Mouse (Mus musculus): Measurements from ENCODE around the gene Trim13. TPM values are rescaled to one million over a fixed set of nuclear protein-coding genes. Genes with fewer than 3 reads are reported as not detected.
A peak's percentile ranks its signal among the peaks of the same experiment; 100 is the strongest.

Gene Trim13
- total RNA-seq, 2 experiments from 2014 or later, result 14.1 to 14.2 TPM

DNA sequence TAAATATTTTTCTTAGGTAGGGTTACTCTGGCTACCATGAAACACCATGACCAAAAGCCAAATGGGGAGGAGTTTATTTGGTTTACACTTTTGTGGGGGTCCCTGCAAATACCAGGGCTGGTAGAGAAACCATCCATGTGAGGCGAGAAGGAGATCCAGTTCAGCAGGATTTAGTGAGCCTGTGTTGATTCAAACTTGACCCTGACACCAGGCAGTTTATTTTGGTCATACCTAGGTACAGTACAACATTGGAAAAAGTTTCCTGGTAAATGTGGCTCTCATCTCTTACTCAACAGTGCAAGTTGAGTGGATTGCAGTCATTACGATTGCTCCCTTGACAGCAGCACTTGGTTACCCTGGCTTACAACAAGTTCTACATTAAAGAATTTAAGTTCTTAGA, 15.3 kb downstream of the Trim13 start:
- DNase-seq, result no peak

- DNase-seq, result no peak
These were observed 22.3 kb downstream of the Trim13 start for GRCm38 (mm10) chr14:61620371-61620770.

GRCm38 (mm10) chr14:61635969-61636368, 37.9 kb downstream of the Trim13 start:
- no peak for DNase-seq

- no peak for DNase-seq
These were observed 44.6 kb downstream of the Trim13 start for GRCm38 (mm10) chr14:61642668-61643067.

- DNase-seq, result no peak
These were observed 47.5 kb downstream of the Trim13 start for GRCm38 (mm10) chr14:61645547-61645946.

- DNase-seq, result peak; percentile 27 to 43
These were observed 49.3 kb downstream of the Trim13 start for GRCm38 (mm10) chr14:61647182-61647880.

GRCm38 (mm10) chr14:61647881-61648684, 50.0 kb downstream of the Trim13 start:
- peak; percentile 13 to 26 for DNase-seq

GRCm38 (mm10) chr14:61648685-61649504, 50.8 kb downstream of the Trim13 start:
- DNase-seq, result peak; percentile 91 to 92

DNA sequence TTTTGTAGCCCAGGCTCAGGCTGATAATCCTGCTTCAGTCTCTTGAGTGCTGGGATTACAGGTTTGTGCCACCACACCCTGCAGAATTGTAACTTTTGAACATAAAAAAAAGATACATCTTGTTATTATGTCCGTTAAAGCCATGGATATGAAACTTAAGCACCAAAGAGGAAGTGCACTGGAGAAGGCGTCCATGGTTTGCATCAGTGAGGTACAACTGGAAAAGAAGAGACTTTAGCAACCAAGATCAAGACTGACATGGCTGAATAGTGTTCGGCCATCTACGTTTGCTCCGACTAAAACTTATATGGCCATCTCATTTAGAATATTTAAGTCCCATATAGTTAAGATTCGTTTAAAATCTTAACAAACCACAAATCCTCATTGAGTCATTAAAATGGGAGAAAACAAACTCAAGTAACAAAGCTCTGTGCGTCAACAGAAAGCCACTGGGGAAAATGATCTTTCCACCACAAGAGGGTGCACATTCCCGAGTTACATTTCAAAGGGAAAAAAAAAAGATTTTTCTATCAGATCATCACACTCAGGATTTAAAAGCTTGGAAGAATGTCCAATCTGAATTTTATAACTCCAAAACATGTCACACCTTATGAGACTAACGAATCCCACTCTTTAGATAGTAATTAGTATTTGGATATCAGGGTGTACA, 52.4 kb downstream of the Trim13 start:
- DNase-seq, result peak in 1 of 2 experiments; percentile 8

Small RNA genes within 50 kb of the gene (microRNA-seq; reads per million reads assigned to microRNA genes)
- 401 to 1,379 reads per million in 2 experiments for gene Mir15a
- 498 to 1,005 reads per million in 2 experiments for gene Mir16-1

Other genes starting within 250 kb of the Trim13 start
- gene Ebpl, start 237.8 kb upstream of the Trim13 start, total RNA-seq (2021), result 1 to 10 TPM; 5.3 to 6.3 TPM
- 10 to 100 TPM; 69.7 to 72.0 TPM for gene Kpna3, start 158.4 kb upstream of the Trim13 start, total RNA-seq (2021)
- gene Spryd7, start 41.4 kb upstream of the Trim13 start, total RNA-seq (2021), result 10 to 100 TPM; 46.2 to 50.9 TPM
- 1 to 10 TPM in 1 of 2 experiments, under 1 TPM in 1; 0.87 to 1.1 TPM for gene Kcnrg, start 9.2 kb downstream of the Trim13 start, total RNA-seq (2021)